Mouse (Mus musculus): ENCODE results near the gene Gucd1.

Gene Gucd1

DNA sequence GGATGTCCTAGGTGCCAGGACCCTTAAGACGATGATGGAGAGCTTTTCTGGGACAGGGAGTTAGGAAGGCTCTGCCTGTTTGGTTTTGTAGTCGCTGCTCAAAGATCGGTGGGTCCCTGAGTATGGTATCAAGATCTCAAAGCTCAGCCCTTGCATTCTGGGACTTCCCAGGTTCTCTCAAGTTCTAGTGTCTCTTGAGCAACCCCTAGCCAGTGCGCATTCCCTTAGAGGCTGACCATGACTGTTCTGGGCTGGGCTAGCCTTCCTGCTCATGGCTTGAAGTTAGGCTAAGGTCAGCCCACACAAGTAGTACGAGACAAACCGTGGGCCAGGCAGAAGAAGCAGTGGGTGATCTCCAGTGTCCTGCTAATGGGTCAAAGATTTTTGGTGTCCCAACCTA is 199.6 kb downstream of the Gucd1 start:
- no peak for DNase-seq (ENCODE audit: low spot score)

DNA sequence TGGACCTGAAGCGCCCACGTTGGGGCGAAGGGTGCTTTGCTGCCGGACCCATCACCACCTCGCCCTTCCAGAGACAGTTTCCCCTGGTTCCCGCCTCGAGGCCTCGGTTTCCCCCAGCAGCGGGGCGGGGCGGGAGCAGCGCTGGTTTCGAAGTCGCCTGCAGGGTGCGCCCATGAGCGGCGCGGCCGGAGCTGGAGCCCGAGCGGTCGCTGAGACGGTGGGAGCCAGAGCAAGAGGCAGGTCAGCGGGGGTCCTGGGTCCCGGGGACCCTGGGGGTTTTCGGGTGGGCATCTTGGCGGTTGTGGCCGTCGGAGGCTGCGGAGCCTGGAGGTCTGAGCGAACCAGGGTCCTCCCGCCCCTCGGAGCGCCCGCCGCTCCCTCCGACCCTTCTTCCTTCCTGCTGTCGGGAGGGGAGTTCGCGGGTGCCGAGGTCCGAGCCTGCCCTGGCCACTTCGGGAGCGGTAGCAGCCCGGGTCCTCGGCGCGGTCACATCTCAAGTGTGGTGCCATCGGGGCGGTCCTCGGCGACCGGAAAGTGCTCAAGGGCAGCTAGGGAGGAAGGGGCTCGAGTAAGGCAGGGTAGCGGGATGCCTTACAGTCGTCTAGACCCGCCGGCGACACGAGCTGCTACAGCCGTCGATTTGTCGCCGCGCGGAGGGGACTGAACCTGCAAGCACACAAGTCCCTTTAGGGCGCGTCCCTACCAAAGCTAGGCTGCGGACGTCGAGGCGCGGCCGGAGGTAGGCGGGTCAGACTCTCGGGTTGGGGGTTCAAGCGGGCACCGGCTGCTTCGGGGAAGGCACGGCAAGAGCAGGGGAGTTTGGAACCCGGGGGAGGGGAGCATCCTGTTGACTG is 200.6 kb downstream of the Gucd1 start:
- peak; percentile 66 for DNase-seq (ENCODE audit: low spot score)

DNA sequence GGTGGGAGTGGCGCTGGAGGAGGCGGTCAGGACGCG is 201.1 kb downstream of the Gucd1 start, which contains the start of gene Adora2a:
Gene Adora2a, plus strand, starts transcription at position 6 of the 36 bp plus-strand sequence.
- no peak for DNase-seq (ENCODE audit: low spot score)

DNA sequence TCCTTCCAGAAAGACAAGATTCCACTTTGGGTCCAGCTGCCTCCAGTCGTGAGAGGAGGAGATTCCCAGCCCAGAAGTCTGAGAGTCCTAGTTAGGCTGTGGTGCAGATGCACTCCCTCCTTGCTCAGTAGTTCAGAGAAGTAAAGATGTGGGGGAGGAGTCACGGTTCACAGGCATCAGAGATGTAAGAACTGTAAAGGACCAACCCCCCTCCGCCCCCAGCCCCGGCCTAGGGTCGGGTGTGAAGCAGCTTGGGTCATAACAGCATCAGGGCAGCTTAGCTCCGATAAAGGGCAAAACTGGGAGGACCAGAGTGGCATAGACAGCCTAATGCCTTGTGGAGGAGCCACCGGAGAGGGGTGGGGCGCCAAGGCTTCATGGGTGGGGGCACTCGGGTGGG is 201.3 kb downstream of the Gucd1 start:
- DNase-seq (ENCODE audit: low spot score): no peak

DNA sequence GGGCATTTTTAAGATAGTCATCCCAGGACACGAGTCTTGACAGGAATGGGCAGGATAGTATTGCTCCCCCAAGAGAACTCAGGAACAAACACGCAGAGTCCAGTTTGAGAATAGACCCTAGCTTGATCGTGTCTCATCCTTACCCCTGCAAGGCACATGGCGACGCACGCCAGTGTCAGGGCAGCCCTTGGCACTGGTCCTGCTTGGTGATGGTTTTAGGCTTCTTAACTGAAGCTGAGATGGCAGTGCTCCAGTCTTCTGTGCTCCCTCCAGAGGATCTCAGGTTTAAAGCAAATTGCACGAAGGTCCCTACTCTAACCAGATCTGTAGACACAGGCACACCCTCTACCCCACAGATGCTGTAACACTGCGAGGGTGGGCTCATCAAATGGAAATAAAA is 202.0 kb downstream of the Gucd1 start:
- DNase-seq (ENCODE audit: low spot score): no peak

DNA sequence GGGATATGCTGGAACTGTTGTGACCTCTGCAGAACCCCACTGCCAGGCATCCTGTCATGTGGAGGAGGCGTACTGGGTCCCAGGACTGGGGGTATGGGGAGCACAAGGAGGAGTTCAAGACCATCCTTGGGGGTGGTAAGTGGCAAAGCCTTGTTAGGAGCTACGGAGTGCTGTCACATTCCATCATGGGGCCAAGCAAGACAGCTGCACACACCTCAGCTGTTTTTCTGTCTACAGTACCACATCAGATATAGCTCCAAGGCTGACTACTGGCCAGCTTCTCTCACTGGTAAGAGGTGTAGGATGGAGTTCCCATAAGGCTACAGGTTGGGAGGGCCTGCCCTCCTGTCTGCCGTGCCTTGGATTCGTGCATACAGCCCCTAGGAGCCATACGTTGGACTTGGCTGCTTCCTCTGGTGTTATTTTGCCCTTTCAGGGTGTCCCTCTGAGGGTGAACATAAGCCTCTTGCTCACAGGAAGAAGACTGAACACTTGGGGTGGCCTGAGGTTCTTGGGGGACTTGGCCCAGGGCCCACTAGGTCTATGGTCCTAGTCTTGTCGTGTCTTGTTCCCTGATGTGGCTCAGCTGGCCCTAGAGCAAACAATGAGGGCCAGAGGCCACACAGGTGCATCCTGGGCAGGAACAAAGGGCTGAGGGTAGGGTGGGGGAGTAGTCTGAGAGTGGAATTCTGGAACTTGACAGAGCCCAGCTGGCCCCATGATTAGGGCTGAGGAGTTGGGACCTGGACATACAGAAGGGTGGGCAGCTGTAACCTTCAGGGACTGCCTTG is 203.4 kb downstream of the Gucd1 start:
- DNase-seq (ENCODE audit: low spot score): no peak

DNA sequence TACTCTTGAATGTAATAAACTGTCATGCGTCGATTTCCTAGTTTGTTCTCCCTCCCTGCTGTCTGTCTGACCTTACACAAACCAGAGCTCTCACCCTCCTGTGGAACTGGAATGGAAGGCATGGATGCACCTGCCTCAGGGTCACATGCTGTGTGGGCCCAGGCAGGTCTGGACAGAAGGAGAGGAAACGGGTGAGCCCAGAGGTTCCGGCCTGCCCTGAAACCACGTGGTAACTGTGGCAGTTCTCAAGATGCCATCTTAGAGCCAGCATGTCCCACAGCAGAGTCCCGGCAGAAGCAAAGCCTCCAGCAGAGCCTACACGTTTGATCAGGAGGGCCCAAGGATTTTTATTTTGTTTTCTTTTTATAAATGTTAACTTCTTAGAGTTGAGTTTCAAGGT is 205.4 kb downstream of the Gucd1 start:
- no peak for DNase-seq (ENCODE audit: low spot score)

DNA sequence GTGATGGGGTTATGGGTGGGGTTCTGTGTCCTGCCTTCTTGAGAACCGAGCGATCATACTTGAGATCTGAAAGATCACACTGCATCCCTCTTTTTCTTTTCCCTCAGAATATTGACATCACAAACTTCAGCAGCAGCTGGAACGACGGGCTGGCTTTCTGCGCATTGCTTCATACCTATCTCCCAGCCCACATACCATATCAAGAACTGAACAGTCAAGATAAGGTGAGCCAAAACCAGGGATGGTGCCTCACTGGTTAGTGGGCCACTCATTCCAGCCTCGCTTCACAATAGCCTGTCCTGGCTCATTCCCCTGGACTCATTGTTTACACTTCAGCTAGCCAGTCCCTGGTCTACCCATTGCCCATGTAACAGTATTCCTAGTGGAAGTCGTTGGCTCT is 210.6 kb downstream of the Gucd1 start:
- DNase-seq (ENCODE audit: low spot score): no peak

DNA sequence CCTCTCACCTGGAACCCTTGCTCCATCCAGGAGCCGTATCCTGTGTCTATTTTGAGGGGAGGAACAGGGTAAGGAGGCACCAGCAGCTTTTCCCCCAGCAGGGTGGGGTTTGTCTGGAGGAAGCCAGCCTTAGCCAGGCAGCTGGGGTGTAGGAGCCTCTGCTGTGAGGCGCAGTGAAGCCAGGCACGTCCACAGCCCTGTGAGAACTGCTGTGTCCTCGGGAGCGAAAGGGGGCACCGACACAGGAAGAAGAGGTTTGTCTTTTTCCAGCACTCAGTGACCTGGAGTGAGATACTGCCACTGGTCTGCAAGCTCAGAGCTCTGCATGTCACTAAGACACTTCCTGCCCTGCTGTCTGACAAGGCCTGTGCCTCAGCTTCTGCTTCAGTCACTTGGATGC is 213.4 kb downstream of the Gucd1 start:
- no peak for DNase-seq (ENCODE audit: low spot score)

DNA sequence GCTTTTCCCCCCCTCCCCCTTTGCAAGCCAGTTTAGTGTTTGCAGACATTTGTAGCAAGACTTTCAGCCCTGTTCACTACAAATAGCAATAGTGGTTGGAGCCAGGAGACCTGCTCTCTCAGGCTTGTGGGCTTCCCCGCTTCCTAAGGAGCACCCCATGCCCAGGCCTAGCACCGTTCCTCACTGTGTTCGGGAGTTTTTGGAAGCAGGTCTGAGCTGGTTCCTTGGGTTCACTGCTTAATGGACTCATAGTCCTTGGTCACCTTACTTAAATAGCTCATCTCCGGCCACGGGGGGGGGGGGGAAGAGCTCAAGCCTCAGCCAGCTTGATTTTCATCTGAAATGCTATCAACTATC is 213.7 kb downstream of the Gucd1 start:
- DNase-seq (ENCODE audit: low spot score): no peak

DNA sequence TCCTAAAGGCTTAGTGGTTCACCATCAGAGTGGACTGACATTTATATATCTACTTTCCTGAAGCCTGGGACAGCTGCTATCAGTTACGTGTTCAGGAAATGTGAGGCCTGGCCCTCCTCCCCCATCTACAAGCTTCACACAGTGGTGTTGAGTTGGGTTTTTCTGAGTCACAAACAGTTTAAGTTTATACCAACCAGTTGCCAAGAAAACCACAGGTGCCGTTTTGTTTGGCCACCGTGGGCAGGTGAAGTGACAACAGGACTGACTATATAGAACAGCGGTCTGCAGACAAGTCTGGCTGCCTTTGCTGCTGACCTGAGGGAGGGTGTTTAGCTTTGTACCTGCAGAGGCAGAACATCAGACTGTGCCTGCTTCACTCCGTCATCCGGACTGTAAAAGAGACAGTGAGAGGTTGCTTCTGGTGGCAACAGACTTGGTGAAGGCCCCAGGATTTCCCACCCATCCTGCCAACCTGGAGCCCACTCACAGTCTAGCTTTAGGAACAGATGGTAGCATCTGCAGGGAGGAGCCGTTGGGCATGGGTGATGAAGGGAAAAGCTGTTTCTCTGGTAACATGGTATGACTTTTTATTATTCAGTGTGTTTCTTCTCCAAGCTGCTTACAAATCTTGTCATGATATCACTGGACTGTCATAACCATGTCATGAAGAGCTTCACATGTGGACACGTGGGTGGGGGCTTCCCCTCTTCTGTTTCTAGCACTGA is 214.3 kb downstream of the Gucd1 start:
- no peak for DNase-seq (ENCODE audit: low spot score)

DNA sequence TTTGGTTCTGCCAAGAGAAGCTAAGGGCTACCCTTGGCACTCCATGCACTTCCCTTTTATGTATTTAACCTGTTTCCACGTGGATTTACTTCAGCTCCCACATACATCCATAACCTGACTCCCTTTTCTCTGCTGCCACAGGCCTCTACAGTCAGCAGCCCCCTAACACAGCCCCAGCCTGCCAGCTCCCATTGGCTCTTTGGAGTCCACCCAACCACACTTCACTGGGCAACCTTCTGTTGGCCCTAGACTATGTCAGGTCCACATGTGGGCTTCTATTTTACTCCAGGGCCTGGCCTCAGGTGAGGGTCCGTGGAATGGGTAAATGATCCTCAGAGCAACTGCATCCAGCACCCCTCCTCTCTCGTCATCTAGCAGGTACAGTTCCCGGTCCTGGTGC is 215.2 kb downstream of the Gucd1 start:
- no peak for DNase-seq (ENCODE audit: low spot score)

DNA sequence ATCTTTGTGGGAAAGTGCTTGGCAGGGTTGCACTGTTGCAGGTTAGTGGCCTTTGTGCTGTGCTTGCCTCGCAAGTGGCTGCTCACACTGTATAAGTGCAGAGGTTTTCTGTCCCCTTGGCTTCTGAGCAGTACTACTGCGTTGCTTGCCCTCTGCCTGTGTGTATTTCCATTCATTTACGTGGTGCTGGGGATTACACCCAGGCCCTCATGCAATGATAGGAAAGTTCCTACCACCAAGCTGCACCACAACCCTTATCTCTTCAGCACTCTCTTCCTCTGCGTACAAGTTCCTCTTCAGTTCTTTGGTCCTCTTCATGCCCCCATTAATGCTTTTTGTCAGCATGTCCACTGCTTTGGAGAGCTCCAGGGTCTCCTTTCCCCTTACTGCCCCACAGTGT is 215.8 kb downstream of the Gucd1 start:
- DNase-seq (ENCODE audit: low spot score): no peak

DNA sequence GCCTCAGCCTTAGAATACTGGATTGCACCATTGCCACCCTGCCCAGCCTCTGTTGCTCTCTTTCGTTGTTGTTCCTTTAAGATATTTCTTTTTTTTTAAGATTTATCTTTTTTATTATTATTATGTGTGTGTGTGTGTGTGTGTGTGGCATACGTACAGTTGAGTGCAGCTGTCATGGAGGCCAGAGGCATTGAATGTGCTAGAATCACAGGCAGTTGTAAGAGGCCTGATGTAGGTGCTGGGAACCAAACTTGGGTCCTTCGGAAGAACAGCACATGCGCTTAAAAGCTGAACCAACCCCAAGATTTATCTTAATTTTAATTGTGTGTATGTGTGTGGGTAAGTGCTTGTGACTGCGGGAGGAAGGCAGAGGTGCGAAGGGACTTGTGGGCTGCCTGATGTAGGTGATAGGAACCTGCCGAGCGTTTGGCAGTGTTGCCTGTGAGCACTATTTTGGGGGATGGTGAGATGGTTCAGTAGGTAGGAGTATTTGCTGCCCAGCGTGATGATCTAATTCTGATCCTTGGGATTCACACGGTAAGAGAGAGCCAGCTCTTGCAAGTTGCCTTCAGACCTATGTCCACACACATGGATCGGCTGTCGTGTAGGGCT is 216.5 kb downstream of the Gucd1 start:
- DNase-seq (ENCODE audit: low spot score): no peak

Measured in lung, postnatal 25 days (tissue).